ENCODE assay signal across 13 mouse cellular contexts in the genomic region with DNA sequence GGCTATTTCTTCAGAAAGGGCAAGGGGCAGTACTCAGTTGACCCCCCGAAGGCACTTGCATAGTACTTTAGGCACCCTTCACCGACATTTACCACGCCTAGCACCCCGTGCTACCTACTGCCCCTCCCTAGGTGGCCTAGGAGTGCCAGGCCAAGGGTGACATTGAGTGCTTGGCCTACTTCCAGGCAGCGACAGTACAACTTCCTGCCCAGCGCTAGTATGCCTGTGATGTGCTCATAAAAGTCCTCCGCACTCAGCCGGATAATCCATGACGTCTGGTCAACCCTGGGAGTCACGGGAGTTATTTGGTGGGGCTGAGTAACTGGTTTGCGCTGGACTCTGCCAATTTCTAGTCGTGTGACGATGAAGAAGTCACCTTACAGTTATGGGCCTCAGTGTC. TPM values are rescaled to one million over a fixed set of nuclear protein-coding genes. Genes with fewer than 3 reads are reported as not detected.
A peak's percentile ranks its signal among the peaks of the same experiment; 100 is the strongest.
DNase-seq lines count a peak whose midpoint lies in the region; ATAC-seq lines count a peak whose summit lies in the region.
"Had no signal": no experiment of that assay in that cellular context is flagged by ENCODE, and none has a peak within 500 bp of the region (broad histone marks: within the 10 kb centered on the region; RNA-seq: fewer than 3 reads in every experiment).

No protein-coding gene starts in this region.

- H3K4me3 ChIP-seq in heart, embryonic 12.5 days: no peak overlapping the region
- no peak overlapping the region for H3K4me3 ChIP-seq in intestine, embryonic 16.5 days (ENCODE audit: low read length)
- no peak overlapping the region for H3K4me3 ChIP-seq in midbrain, embryonic 16.5 days (ENCODE audit: low read depth, low read length)
- H3K4me3 ChIP-seq in forebrain, embryonic 13.5 days: no peak overlapping the region

- no peak for ATAC-seq in heart, embryonic 12.5 days (ENCODE audit: insufficient number of reproducible peaks, low FRiP score)
- peak; percentile 47 for ATAC-seq in intestine, embryonic 16.5 days
- ATAC-seq in midbrain, embryonic 16.5 days: no peak
- ATAC-seq in forebrain, embryonic 13.5 days: no peak

- H3K27me3 ChIP-seq in heart, embryonic 12.5 days (replicated peaks): peaks cover 45% of the 10 kb centered on the region
- peaks cover 16% of the 10 kb centered on the region for H3K27me3 ChIP-seq in intestine, embryonic 16.5 days (replicated peaks; ENCODE audit: control insufficient read depth, insufficient read depth, low read length)
- peaks cover 11% of the 10 kb centered on the region for H3K27me3 ChIP-seq in midbrain, embryonic 16.5 days (ENCODE audit: control insufficient read depth, insufficient read depth, low read depth, low read length)
- peaks cover 28% of the 10 kb centered on the region for H3K27me3 ChIP-seq in forebrain, embryonic 13.5 days

- no peaks in the 10 kb centered on the region for H3K36me3 ChIP-seq in heart, embryonic 12.5 days
- no peaks in the 10 kb centered on the region for H3K36me3 ChIP-seq in intestine, embryonic 16.5 days (ENCODE audit: control insufficient read depth, insufficient read depth, low read length)
- no peaks in the 10 kb centered on the region for H3K36me3 ChIP-seq in midbrain, embryonic 16.5 days (ENCODE audit: control insufficient read depth, insufficient read depth, low read length)
- no peaks in the 10 kb centered on the region for H3K36me3 ChIP-seq in forebrain, embryonic 13.5 days (ENCODE audit: poor library complexity, severe bottlenecking)
- H3K36me3 ChIP-seq: embryonic facial prominence, embryonic 15.5 days; hindbrain, embryonic 15.5 days had no signal

- DNase-seq in heart, adult 18-20 months: peak; percentile 56 to 66
- DNase-seq in adrenal gland, adult 2 months: peak; percentile 78
- peak; percentile 55 for DNase-seq in lung, postnatal 14 days
- DNase-seq in layer of hippocampus, adult 18-20 months (ENCODE audit: low spot score in 2 of 2): no peak
- DNase-seq: cerebellum, adult 9-11 months; gastrocnemius, postnatal 14 days had no signal

- H3K4me1 ChIP-seq in heart, embryonic 12.5 days (replicated peaks): peaks cover 10% of the 10 kb centered on the region; the same call in 1 of the 2 replicates
- peaks cover 16% of the 10 kb centered on the region for H3K4me1 ChIP-seq in intestine, embryonic 16.5 days (ENCODE audit: control insufficient read depth, insufficient read depth, low read length)
- peaks cover 17% of the 10 kb centered on the region for H3K4me1 ChIP-seq in midbrain, embryonic 16.5 days (ENCODE audit: control insufficient read depth, insufficient read depth, low read length)
- H3K4me1 ChIP-seq in forebrain, embryonic 13.5 days: peaks cover 16% of the 10 kb centered on the region

- WGBS in heart, embryonic 12.5 days: 81% methylated on average over 13 of the region's 13 CpGs
- 64% methylated on average over 13 of the region's 13 CpGs for WGBS in intestine, embryonic 16.5 days
- 89% methylated on average over 13 of the region's 13 CpGs for WGBS in midbrain, embryonic 16.5 days
- 87% methylated on average over 13 of the region's 13 CpGs for WGBS in forebrain, embryonic 13.5 days

- H3K9me3 ChIP-seq in heart, embryonic 12.5 days (replicated peaks): 0 out of 2 replicates have a peak, but pooled peaks cover 8% of the 10 kb centered on the region
- no peaks in the 10 kb centered on the region for H3K9me3 ChIP-seq in intestine, embryonic 16.5 days (ENCODE audit: control insufficient read depth, low read length)
- H3K9me3 ChIP-seq in midbrain, embryonic 16.5 days (replicated peaks; ENCODE audit: control insufficient read depth, low read length, poor library complexity, severe bottlenecking): 0 out of 2 replicates have a peak, but pooled peaks cover 3% of the 10 kb centered on the region
- H3K9me3 ChIP-seq in forebrain, embryonic 13.5 days (replicated peaks): no peaks in the 10 kb centered on the region
- H3K9me3 ChIP-seq: embryonic facial prominence, embryonic 15.5 days; hindbrain, embryonic 15.5 days had no signal

- H3K27ac ChIP-seq in heart, embryonic 12.5 days (ENCODE audit: poor library complexity, severe bottlenecking): no peak overlapping the region
- H3K27ac ChIP-seq in intestine, embryonic 16.5 days (ENCODE audit: low read length): no peak overlapping the region
- no peak overlapping the region for H3K27ac ChIP-seq in midbrain, embryonic 16.5 days (ENCODE audit: low read length)
- H3K27ac ChIP-seq in forebrain, embryonic 13.5 days: no peak overlapping the region
- H3K27ac ChIP-seq: embryonic facial prominence, embryonic 15.5 days had no signal

- H3K9ac ChIP-seq in heart, embryonic 12.5 days: no peak overlapping the region
- H3K9ac ChIP-seq in intestine, embryonic 16.5 days (ENCODE audit: low read depth, low read length): no peak overlapping the region
- H3K9ac ChIP-seq in midbrain, embryonic 16.5 days (ENCODE audit: low read depth, low read length): no peak overlapping the region
- H3K9ac ChIP-seq in forebrain, embryonic 13.5 days: no peak overlapping the region
- H3K9ac ChIP-seq: embryonic facial prominence, embryonic 15.5 days had no signal

- H3K4me2 ChIP-seq in heart, embryonic 12.5 days: no peak overlapping the region
- H3K4me2 ChIP-seq in intestine, embryonic 16.5 days (ENCODE audit: low read depth, low read length): no peak overlapping the region
- no peak overlapping the region for H3K4me2 ChIP-seq in midbrain, embryonic 16.5 days (ENCODE audit: low read length)
- H3K4me2 ChIP-seq in forebrain, embryonic 13.5 days: no peak overlapping the region

RNA-seq across cellular contexts. Expression of a gene that starts 0.9 kb away (rescaled TPM):
- under 1 TPM in 1 of 2 experiments, not detected in 1; 0.13 TPM for total RNA-seq in heart, adult 18-20 months (2021)
- 0.69 and 1.1 TPM in 2 replicates for polyA plus RNA-seq in heart, embryonic 12.5 days (2016; fragmentation: Nextera tagmentation; extraction: Ambion mirVana)
- total RNA-seq in adrenal gland, adult 2 months (2021): under 1 TPM; 0.29 to 0.45 TPM
- polyA plus RNA-seq in adrenal gland, adult 2 months (2012; rRNA removed): 0.36 and 0.62 TPM in 2 replicates
- 3.1 TPM in 2 replicates for polyA plus RNA-seq in intestine, embryonic 16.5 days (2015; fragmentation: Nextera tagmentation; extraction: Ambion mirVana)
- total RNA-seq in layer of hippocampus, adult 18-20 months (2021): 1 to 10 TPM; 5.7 TPM
- polyA plus RNA-seq in midbrain, embryonic 16.5 days (2015; fragmentation: Nextera tagmentation; extraction: Ambion mirVana): 18.2 and 20.9 TPM in 2 replicates
- 4.7 and 5.1 TPM in 2 replicates for polyA plus RNA-seq in forebrain, embryonic 13.5 days (2015; fragmentation: Nextera tagmentation; extraction: Ambion mirVana)

RNA-seq across cellular contexts. Expression of a gene that starts 1.0 kb away (rescaled TPM):
- 10 to 100 TPM; 61.2 to 71.1 TPM for total RNA-seq in heart, adult 18-20 months (2021)
- polyA plus RNA-seq in heart, embryonic 12.5 days (2016; fragmentation: Nextera tagmentation; extraction: Ambion mirVana): 17.6 and 19.2 TPM in 2 replicates
- total RNA-seq in adrenal gland, adult 2 months (2021): 10 to 100 TPM; 34.8 to 37.5 TPM
- 32.1 and 33.8 TPM in 2 replicates for polyA plus RNA-seq in adrenal gland, adult 2 months (2012; rRNA removed)
- 33.2 and 38.1 TPM in 2 replicates for polyA plus RNA-seq in intestine, embryonic 16.5 days (2015; fragmentation: Nextera tagmentation; extraction: Ambion mirVana)
- 10 to 100 TPM; 11.8 to 13.3 TPM for total RNA-seq in layer of hippocampus, adult 18-20 months (2021)
- polyA plus RNA-seq in midbrain, embryonic 16.5 days (2015; fragmentation: Nextera tagmentation; extraction: Ambion mirVana): 26.5 and 30.7 TPM in 2 replicates
- polyA plus RNA-seq in forebrain, embryonic 13.5 days (2015; fragmentation: Nextera tagmentation; extraction: Ambion mirVana): 16.8 and 16.9 TPM in 2 replicates

RNA-seq across cellular contexts. Expression of a gene that starts 22.2 kb away (rescaled TPM):
- total RNA-seq in heart, adult 18-20 months (2021): under 1 TPM; 0.10 to 0.31 TPM
- not detected in 2 replicates for polyA plus RNA-seq in heart, embryonic 12.5 days (2016; fragmentation: Nextera tagmentation; extraction: Ambion mirVana)
- 1 to 10 TPM; 3.5 to 8.5 TPM for total RNA-seq in adrenal gland, adult 2 months (2021)
- 3.9 and 4.4 TPM in 2 replicates for polyA plus RNA-seq in adrenal gland, adult 2 months (2012; rRNA removed)
- 0.35 and 0.36 TPM in 2 replicates for polyA plus RNA-seq in intestine, embryonic 16.5 days (2015; fragmentation: Nextera tagmentation; extraction: Ambion mirVana)
- total RNA-seq in layer of hippocampus, adult 18-20 months (2021): under 1 TPM; 0.17 to 0.63 TPM
- polyA plus RNA-seq in midbrain, embryonic 16.5 days (2015; fragmentation: Nextera tagmentation; extraction: Ambion mirVana): not detected in 2 replicates
- polyA plus RNA-seq in forebrain, embryonic 13.5 days (2015; fragmentation: Nextera tagmentation; extraction: Ambion mirVana): not detected in 2 replicates
- polyA plus RNA-seq: hindbrain, embryonic 15.5 days; midbrain, embryonic 11.5 days had no signal

RNA-seq across cellular contexts. Expression of a gene that starts 42.2 kb away (rescaled TPM):
- total RNA-seq in heart, adult 18-20 months (2021): 10 to 100 TPM; 21.7 to 23.9 TPM
- 70.5 and 71.7 TPM in 2 replicates for polyA plus RNA-seq in heart, embryonic 12.5 days (2016; fragmentation: Nextera tagmentation; extraction: Ambion mirVana)
- 10 to 100 TPM; 34.7 to 36.8 TPM for total RNA-seq in adrenal gland, adult 2 months (2021)
- polyA plus RNA-seq in adrenal gland, adult 2 months (2012; rRNA removed): 61.2 TPM in 2 replicates
- 79.8 and 88.1 TPM in 2 replicates for polyA plus RNA-seq in intestine, embryonic 16.5 days (2015; fragmentation: Nextera tagmentation; extraction: Ambion mirVana)
- 10 to 100 TPM; 36.8 to 43.4 TPM for total RNA-seq in layer of hippocampus, adult 18-20 months (2021)
- polyA plus RNA-seq in midbrain, embryonic 16.5 days (2015; fragmentation: Nextera tagmentation; extraction: Ambion mirVana): 66.1 and 66.9 TPM in 2 replicates
- 89.6 and 99.1 TPM in 2 replicates for polyA plus RNA-seq in forebrain, embryonic 13.5 days (2015; fragmentation: Nextera tagmentation; extraction: Ambion mirVana)

RNA-seq across cellular contexts. Expression of a gene that starts 42.4 kb away (rescaled TPM):
- not detected for total RNA-seq in heart, adult 18-20 months (2021)
- polyA plus RNA-seq in heart, embryonic 12.5 days (2016; fragmentation: Nextera tagmentation; extraction: Ambion mirVana): not detected in 2 replicates
- total RNA-seq in adrenal gland, adult 2 months (2021): not detected
- polyA plus RNA-seq in adrenal gland, adult 2 months (2012; rRNA removed): not detected in 2 replicates
- polyA plus RNA-seq in intestine, embryonic 16.5 days (2015; fragmentation: Nextera tagmentation; extraction: Ambion mirVana): 0.16 TPM in 1 of 2 replicates, not detected in the other
- not detected for total RNA-seq in layer of hippocampus, adult 18-20 months (2021)
- polyA plus RNA-seq in midbrain, embryonic 16.5 days (2015; fragmentation: Nextera tagmentation; extraction: Ambion mirVana): not detected in 2 replicates
- polyA plus RNA-seq in forebrain, embryonic 13.5 days (2015; fragmentation: Nextera tagmentation; extraction: Ambion mirVana): not detected in 2 replicates
- total RNA-seq: gastrocnemius, postnatal 14 days had no signal
- polyA plus RNA-seq: midbrain, embryonic 11.5 days had no signal

Comparison
In these comparisons a context has a peak if more than half of its experiments do, and no peak if none do; other contexts are left out.
1. DNase-seq: peak in heart, adult 18-20 months (2 of 2), adrenal gland, adult 2 months (single experiment) and lung, postnatal 14 days (single experiment); none in layer of hippocampus, adult 18-20 months (0 of 2).